Mouse (Mus musculus) right cerebral cortex, adult 2 months (tissue): Measurements from ENCODE around the gene Gstp2.
"Not testable (repeated sequence)": the region's sequence is repeated elsewhere in the genome, so short reads cannot be mapped to it uniquely, and the experiment has no call there.

Experiments used
- DNase-seq, 2 experiments: peaks; one replicate each; pipeline ENCODE4 v3.0.0; 2021 to 2022; ENCODE audit warnings: low spot score in 2 of 2

Gstp2 gene

DNA sequence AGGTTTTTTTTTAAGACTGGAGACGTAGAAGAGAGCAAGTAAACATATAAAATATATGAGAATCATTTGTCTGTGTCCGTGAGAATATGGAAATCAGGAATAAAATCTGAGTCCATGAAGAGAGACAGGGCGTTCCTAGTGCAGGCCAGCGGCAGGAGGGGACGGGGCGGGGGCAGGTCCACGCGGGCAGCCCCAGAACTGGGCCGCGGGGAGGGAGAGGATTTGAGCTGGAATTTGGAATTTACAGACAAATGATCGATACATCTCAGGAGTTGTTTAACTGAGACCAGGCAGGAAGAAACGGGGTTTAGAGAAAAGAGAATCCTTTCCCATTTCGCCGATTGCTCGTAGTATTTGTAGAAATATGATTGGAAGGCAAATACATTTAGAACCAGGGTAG, 24.5 kb upstream of the Gstp2 start:
- no peak for DNase-seq

DNA sequence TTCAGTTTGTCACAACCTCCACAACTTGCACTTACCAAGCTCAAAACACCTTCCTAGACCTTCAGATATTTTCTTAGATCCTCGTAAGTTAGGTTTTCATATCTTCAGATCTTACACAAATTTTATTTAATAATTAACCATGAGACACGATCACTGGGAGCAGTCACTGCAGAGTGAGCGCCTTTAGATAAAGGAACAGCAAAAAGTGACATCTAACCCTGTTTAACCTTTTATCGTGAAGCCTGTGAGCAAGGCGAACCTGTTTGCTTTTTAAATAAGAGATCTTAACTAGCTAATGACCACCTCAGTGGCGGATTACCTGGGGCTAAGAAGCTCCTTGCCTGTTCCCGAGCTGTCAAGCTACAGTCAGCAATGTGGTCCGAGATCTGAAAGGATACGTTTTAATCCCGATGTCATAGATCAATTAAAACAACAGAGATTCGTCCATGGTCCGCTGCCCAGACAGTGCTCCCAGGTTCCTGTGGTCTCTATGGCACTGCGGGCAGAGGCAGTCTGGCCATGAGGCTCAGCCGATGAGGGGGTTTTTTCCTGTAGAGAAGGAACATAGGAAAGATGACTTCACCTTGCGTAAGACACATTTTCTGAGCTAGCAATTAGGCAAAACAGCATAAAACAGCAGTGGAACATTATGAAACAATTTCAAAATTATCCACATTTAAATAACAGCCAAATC, 23.0 kb upstream of the Gstp2 start:
- DNase-seq: no peak

DNA sequence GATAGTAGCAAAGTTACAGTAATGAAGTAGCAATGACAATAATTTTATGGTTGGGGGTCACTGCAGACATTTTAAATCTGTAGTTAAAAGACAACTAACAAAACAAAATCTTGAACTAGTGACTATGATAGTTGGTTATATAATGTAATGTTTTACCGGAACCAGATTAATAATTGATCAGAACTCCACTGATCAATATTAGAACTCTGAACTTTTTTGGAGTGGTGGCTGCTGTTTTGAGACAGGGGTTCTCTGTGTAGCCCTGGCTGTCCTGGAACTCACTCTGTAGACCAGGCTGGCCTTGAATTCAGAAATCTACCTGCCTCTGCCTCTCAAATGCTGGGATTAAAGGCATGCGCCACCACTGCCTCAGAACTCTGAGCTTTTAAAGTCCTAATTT, 22.4 kb upstream of the Gstp2 start:
- DNase-seq: not testable (repeated sequence)

DNA sequence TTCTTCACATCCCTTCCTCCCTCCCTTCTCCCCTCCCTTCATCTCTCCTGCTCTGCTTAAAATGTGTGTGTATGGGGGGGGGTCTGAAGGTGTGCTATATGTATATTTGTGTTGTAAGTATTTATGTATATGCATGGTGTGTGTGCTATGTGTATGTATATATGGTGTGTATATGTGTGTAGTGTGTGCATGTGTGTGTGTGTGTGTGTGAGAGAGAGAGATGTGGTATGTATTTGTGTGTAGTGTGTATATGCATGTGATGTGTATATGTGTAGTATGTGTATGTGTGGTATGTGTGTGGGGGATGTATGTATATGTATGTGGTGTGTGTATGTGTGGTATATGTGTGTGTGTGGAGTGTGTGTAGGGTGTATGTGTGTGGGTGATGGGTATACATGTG, 21.1 kb upstream of the Gstp2 start:
- no peak for DNase-seq

DNA sequence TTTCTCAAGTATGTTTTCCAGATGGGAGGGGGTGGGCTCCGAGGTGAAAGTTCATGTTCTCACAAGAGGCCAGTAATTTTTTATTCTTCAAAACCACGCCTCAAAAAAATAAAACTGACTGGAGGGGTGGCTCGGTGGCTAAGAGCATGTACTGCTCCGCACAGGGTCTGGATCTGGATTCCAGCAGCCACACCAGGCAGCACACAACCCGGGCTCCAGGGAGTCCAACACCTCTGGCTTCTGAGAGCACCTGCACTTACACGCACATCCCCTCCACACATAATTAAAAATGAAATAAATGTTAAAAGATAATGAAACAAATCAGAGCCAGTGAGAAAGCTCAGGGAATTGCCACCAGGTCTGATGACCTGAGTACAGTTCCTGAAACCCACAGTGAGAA, 20.5 kb upstream of the Gstp2 start:
- no peak for DNase-seq

DNA sequence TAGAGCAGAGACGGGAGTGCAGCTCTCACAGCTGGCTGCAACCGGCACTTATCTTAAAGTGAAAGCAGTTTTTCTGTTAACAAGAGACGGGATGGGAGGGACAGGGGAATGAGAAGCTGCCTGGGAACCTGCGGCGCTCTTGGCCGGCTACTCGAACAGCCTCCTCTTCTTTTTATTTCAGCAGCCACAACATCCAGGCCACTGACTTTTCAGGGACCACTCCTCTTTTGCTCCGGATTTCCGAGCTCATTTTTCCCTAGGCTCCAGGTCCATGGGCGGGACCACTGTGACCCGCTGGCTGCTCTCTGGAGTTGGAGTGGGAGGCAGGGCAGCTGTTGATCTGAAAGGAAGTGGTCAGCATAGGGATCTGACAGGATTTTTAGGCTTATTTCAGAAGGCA, 18.7 kb upstream of the Gstp2 start:
- not testable (repeated sequence) for DNase-seq

DNA sequence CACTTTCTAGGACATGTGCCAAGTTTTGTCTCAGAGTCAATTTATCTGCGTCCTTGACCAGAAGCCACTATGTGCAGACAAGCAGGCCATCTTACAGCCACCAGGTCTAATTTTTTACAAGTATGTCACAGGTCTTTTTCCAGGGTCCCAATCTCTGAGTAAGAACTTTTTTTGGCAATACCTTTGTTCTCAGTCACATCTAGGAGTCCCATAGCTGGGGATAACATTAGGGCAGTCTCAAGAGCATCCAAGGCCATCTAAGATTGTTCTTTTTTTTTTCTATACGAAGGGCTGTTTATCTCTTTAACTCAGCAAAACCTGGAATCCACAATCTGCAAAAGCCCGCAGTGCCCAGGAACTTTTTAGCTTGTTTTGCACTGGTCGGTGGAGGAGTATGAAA, 17.5 kb upstream of the Gstp2 start:
- not testable (repeated sequence) for DNase-seq

DNA sequence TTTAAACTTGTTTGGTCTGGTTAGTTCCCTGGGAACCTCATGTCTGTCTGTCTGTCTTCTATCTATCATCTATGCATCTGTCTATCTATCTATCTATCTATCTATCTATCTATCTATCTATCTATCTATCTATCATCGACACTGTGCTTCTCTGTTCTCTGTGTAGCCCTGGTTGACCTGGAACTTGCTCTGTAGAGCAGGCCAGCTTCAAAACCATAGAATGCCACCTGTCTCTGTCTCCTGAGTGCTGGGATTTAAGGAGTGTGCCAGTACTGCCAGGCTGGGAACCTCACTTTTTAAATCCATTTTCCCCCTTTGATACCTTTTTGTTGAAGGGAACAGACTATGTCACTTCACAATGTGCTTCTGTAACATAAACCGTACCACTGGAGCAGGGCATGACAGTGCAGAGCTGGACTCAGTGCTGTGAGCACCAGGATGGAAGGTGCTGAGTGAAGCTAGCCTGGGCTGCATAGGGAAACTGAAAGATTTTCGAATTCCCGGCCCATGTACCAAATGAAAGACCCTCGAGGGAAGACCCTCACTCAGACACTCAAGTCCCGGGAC, 15.2 kb upstream of the Gstp2 start:
- DNase-seq: no peak

DNA sequence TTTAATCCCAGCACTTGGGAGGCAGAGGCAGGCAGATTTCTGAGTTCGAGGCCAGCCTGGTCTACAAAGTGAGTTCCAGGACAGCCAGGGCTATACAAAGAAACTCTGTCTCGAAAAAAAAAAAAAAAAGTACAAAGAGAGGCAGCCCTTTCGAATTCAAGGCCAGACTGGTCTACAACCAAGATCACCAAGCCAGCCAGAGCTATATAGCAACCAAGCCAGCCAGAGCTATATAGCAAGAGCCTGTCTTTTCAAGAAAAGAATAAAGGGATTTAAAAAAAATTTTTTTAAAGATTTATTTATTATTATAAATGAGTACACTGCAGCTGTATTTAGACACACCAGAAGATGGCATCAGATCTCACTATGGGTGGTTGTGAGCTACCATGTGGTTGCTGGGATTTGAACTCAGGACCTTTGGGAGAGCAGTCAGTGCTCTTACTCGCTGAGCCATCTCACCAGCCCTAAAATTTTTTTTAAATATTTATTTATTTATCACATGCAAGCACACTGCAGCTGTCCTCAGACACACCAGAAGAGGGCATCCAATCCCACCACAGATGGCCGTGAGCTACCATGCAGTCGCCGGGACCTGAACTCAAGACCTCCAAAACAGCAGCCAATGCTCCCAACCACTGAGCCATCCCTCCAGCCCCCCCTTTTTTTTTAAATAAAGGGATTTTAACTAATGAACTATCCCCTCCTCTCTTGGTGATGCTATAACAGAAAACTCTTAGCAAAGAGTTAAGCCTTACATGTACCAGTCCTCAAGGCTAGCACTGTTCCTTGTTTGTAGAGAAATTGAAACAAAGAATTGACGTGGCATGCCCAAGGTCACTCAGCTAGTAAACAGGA, 14.4 kb upstream of the Gstp2 start:
- DNase-seq: not testable (repeated sequence)

DNA sequence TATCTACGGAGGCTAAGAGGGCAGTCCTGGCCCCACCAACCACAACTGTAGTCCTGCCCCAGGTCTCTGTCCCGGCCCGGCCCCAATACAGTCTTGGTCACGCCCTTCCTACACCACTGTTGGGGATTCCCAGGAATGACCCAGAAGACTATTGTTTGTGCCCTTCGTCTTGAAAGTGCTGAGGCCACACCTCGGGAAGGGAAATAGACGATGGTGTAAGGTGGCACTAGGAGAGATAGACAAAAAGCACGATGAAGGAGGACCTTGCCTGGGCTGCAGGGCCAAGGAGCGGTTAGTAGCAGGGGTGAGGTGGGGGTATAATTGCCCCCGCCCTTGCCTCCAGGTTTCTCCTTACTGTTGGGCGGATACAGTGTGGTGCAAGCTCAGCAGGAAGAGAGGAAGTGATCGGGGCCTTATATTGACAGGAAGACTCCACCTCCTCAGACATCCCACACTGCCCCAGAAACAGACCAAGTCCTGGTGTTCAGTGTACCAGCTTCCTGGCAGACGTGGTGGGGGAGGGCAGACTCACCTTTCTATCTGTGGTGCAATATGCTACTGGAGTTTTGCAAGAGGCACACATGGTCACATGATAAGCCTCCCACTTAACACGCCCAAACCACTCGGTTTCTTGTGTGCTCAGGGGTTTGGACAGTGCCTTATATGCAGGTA, 13.4 kb upstream of the Gstp2 start, which contains the start of gene Gstp3:
Gene Gstp3 (minus strand): TSS at position 501 of the 672 bp plus-strand sequence.
- DNase-seq: no peak

DNA sequence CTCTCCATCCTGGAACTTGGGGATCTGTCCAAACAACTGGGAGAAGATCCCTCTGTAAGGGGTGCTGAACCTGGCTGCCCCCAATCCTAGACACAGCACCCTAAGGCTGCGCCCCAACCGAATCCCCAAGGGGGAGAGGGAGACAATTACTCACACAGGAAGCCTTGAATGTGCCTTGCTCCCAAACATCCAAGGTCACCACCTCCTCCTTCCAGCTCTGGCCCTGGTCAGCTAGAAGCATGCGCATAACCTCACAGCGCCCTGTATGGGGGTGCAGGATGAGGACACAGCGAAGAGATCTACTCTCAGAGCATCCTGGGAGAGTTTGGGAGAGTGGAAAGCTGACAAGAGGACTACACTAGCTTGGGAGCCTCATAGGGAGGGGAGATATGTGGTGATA, 12.8 kb upstream of the Gstp2 start:
- DNase-seq: no peak

DNA sequence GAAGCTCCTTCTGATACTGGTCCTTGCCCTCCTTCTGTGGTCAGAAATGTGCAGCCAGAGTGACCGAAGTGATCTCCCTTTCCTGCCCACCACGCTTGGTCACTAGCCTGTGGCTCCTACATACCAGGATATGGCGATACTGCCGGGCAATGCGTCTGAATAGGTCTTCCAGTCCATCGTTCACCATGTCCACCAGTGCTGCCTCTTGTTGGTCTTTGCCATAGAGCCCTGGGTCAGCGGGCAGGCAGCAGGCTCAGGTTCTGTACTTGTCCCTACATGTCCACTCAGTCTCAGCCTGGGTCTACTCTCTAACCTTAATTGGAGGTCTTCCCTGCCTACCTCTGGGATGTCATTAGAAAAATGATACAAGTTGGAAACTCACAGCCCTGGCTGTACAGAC, 12.1 kb upstream of the Gstp2 start:
- no peak for DNase-seq

DNA sequence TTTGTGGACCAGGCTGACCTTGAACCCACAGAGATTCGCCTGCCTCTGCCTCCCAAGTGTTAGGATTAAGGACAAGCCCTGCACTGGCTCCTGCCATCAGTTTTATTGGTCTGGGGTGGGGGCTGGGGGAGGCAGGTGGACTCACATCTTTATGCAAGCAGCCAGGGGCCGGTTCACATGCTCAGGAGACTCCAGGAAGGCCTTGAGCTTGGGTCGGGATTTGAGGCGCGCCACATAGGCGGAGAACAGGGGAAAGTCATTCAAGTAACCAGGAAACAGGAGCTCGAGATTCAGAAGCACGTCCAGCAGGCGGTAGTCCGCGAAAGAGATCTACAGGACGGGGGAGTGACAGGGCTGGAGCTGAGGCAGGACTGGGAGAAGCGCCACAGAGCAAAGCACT, 11.6 kb upstream of the Gstp2 start:
- DNase-seq: no peak

DNA sequence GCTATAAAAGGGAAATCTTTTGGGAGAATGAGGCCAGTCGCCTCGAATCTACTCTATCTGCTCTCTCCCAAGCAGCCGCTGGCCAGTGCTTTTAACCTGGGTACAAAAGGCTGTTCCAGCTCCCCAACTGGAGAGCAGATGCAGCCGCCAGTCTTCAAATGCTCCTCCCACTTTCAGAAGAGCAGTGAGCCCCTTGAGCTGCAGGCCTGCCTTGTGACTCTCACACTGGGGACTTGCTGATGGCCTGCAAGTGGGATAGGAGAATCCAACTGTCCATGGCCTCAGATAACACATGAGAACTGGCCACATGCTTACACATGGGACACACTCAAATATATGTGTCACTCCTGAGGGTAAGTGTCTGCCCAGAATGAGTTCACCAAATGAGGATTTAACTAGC, 10.9 kb upstream of the Gstp2 start:
- DNase-seq: no peak

DNA sequence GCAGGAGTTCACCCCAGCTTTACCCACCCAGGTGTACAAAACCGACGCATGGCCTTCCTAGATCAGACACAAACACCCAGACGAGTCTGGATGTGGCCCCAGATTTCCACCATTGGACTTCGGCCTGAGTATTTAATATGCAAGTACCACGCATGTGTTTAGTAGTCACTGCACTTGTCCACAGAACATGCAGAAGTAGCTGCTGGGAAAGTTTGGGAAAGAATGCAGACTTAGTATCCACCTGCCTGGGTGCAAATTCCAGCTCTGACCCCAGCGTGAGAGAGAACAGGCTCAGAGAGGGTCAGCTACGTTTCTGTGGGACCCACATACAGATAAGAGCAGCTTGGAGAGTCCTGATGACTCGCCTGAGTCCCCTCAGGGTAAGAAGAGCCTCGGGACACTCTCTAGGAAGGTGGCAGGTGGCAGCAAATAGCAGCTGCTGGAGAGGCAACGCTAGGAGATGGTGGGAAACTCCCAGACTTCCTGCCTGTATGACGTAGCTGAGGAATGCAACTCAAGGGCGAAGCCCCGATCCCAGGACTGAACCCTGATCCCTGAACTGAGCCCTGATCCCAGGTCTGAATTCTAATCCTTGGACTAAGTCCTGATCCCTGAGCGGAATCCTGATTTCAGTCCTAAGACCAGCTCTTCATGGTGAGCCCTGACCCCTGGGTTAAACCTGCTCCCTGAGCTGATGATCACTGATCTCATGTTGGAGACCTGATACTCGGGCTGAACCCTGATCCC, 10.3 kb upstream of the Gstp2 start:
- no peak for DNase-seq

DNA sequence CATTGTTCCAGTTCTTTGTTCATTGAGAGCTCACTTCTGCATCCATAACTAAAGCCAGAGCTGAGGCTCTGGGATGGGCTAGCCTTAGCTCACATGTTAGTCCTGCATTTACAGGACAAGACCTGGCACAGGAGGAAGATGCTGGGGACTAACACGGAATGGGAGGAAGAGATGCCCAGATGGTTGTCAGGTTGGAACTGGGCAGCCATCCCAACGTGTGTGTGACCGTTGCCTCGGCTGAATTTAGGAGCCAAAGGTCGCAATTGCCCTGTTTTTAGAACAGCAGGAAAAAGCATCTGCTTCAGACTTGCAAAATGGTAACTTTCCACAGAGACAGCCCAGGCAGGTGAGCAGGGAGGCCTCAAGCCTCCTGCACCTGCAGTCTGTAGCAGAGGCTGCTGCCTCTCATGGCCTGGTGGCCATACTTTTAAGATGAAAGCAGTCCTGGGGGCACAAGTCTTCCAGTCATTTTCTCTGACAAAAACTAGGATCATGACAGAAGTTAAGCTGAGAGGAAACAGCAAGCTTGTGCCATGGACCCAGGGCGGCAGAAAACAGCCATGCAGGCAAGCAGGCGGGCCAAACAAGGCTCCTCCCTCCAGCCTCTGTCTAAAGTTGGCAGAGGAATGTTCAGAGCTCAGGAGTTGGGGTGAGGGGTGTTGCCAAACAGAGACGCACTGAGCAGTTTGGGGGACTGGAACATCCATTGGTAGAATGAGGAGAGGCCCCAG, 9.6 kb upstream of the Gstp2 start:
- no peak for DNase-seq

DNA sequence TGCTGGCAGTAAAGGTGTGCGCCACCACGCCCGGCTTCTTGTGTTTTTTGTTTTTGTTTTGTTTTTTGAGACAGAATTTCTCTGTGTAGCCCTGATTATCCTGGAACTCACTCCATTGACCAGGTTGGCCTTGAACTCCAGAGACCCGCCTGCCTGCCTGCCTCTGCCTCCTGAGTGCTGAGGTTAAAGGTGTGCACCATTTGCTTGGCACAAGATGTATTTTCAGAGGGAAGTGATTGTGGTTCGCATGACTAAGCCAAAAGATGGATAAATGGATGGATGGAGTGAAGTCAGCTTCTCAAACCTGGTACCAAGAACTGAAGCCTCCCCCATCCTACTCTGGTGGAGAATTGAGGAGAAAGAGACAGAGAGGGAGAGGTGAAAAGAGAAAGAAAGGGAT, 8.8 kb upstream of the Gstp2 start:
- no peak for DNase-seq

DNA sequence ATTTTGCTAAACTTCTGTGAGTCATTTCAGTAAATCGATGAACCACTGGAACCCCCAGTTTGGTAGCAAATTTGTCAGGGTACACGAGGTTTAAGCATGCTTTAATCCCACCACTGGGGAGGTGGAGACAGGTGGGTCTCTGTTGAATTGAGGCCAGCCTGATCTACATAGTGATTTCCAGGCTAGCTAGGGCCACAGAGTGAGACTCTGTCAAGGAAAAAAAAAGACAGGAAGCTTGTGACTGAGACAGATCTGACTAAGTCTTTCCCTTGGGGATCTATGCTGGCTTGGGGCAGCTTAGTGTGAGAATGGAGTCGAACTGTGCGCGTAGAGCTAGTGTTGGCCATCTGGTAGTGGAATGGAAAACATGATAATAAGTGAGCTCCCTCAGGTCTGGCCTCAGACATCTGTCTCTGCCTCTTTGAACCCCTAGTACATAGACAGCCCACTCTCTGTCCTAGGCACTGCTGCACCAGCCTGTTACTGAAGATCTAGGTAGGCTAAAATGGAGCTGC, 6.8 kb upstream of the Gstp2 start:
- no peak for DNase-seq

DNA sequence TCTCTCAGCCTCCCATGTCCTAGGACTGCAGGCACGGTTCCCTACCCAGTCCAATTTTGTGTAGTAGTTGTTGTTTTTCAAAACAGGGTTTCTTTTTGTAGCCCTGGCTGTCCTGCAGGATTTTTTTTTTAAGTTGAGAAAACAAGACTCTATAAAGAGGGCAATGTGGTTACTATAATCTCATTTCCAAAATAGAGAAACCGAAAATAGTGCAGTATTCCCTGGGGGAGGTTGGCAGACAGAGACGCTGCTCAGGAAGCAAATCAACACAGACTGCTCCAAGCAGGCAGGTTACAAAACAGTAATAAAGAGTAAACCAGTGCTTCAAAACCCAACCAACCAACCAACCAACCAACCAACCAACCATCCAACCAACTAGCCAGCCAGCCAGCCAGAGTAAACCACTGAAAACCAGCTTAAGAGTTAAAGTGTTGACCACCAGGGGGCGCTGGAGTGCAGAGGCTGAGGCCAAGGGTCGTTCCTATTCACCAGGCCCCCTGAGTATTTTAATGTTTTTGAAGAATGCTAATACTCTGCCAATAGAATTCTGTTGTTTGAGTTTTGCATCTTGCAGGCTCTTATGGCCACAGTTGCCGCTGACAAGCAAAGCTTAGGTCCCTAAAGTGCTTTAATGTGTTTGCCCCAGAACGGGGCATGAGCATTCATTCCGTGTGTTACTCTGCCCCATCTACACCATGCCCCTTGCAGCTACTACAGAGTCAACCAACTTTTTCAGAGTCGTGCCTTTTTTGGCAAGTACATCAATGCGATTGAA, 6.1 kb upstream of the Gstp2 start:
- DNase-seq: peak; percentile 52 to 55

DNA sequence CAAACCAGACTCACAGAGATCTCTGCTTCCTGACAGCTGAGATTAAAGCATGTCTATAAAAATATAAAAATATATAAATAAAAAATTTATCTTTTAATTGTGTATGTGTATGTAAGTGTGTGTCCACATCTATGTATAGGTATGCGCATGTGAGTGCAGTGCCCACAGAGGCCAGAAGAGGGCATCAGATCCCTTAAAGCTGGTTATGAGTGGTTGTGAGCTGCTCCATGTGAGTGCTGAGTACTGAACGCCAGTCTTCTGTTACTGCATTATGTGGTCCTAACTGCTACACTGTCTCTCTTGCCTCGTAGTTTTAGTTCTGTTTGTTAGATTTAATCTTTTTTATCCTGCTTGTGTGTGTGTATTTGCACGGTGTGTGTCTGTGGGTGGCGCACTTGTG, 5.2 kb upstream of the Gstp2 start:
- DNase-seq: no peak
